Mouse (Mus musculus): ENCODE data around the gene Arhgef7. TPM values are rescaled to one million over a fixed set of nuclear protein-coding genes. Genes with fewer than 3 reads are reported as not detected.

The Arhgef7 gene
- polyA plus RNA-seq, 1 experiment from 2014 or later = 24.0 TPM

GRCm38 (mm10) chr8:11782607-11783006 lies 55.1 kb downstream of the Arhgef7 start:
- no peaks in the 10 kb centered on the region for H3K9me3 ChIP-seq (ENCODE audit: control insufficient read depth, low read length)
- H3K36me3 ChIP-seq (ENCODE audit: control insufficient read depth, insufficient read depth, low read length) = peaks cover 10% of the 10 kb centered on the region; the same call in 1 of the 2 replicates
- no peak overlapping the region for H3K9ac ChIP-seq (ENCODE audit: low read depth, low read length)
- no peak overlapping the region for H3K4me2 ChIP-seq (ENCODE audit: low read depth, low read length)
- ATAC-seq = no peak
- no peak overlapping the region for H3K4me3 ChIP-seq (ENCODE audit: low read length)
- no peak overlapping the region for H3K27ac ChIP-seq (ENCODE audit: low read length)
- 91% methylated on average over 6 of the region's 6 CpGs for WGBS
- no peaks in the 10 kb centered on the region for H3K27me3 ChIP-seq (replicated peaks; ENCODE audit: control insufficient read depth, insufficient read depth, low read length)
- 0 out of 2 replicates have a peak, but pooled peaks cover 3% of the 10 kb centered on the region for H3K4me1 ChIP-seq (ENCODE audit: control insufficient read depth, insufficient read depth, low read length)

GRCm38 (mm10) chr8:11783861-11784594 lies 56.5 kb downstream of the Arhgef7 start:
- Histone ChIP-seq H3K27ac (ENCODE audit: low read length) (no peak overlapping the region), H3K4me1 (ENCODE audit: control insufficient read depth, insufficient read depth, low read length) (0 out of 2 replicates have a peak, but pooled peaks cover 3% of the 10 kb centered on the region), H3K9ac (ENCODE audit: low read depth, low read length) (no peak overlapping the region), H3K4me3 (ENCODE audit: low read length) (no peak overlapping the region), H3K36me3 (ENCODE audit: control insufficient read depth, insufficient read depth, low read length) (peaks cover 10% of the 10 kb centered on the region; the same call in 1 of the 2 replicates), H3K4me2 (ENCODE audit: low read depth, low read length) (no peak overlapping the region), H3K27me3 (replicated peaks; ENCODE audit: control insufficient read depth, insufficient read depth, low read length) (no peaks in the 10 kb centered on the region), H3K9me3 (ENCODE audit: control insufficient read depth, low read length) (no peaks in the 10 kb centered on the region)
- 89% methylated on average over 7 of the region's 7 CpGs for WGBS
- ATAC-seq = no peak

GRCm38 (mm10) chr8:11785121-11785520 lies 57.6 kb downstream of the Arhgef7 start:
- no peaks in the 10 kb centered on the region for H3K27me3 ChIP-seq (replicated peaks; ENCODE audit: control insufficient read depth, insufficient read depth, low read length)
- no peak overlapping the region for H3K4me2 ChIP-seq (ENCODE audit: low read depth, low read length)
- no peak overlapping the region for H3K9ac ChIP-seq (ENCODE audit: low read depth, low read length)
- H3K4me3 ChIP-seq (ENCODE audit: low read length) = no peak overlapping the region
- 53% methylated on average over 4 of the region's 4 CpGs for WGBS
- peaks cover 10% of the 10 kb centered on the region; the same call in 1 of the 2 replicates for H3K36me3 ChIP-seq (ENCODE audit: control insufficient read depth, insufficient read depth, low read length)
- no peak for ATAC-seq
- no peak overlapping the region for H3K27ac ChIP-seq (ENCODE audit: low read length)
- H3K4me1 ChIP-seq (ENCODE audit: control insufficient read depth, insufficient read depth, low read length) = no peaks in the 10 kb centered on the region
- no peaks in the 10 kb centered on the region for H3K9me3 ChIP-seq (ENCODE audit: control insufficient read depth, low read length)

GRCm38 (mm10) chr8:11785539-11786046 lies 58.1 kb downstream of the Arhgef7 start:
- Histone ChIP-seq H3K9ac (ENCODE audit: low read depth, low read length) (no peak overlapping the region), H3K9me3 (ENCODE audit: control insufficient read depth, low read length) (no peaks in the 10 kb centered on the region), H3K4me2 (ENCODE audit: low read depth, low read length) (no peak overlapping the region), H3K27ac (ENCODE audit: low read length) (no peak overlapping the region), H3K36me3 (ENCODE audit: control insufficient read depth, insufficient read depth, low read length) (peaks cover 10% of the 10 kb centered on the region; the same call in 1 of the 2 replicates), H3K27me3 (replicated peaks; ENCODE audit: control insufficient read depth, insufficient read depth, low read length) (no peaks in the 10 kb centered on the region), H3K4me3 (ENCODE audit: low read length) (no peak overlapping the region), H3K4me1 (ENCODE audit: control insufficient read depth, insufficient read depth, low read length) (no peaks in the 10 kb centered on the region)
- ATAC-seq = no peak
- WGBS = 79% methylated on average over 9 of the region's 9 CpGs

GRCm38 (mm10) chr8:11788252-11788651 lies 60.7 kb downstream of the Arhgef7 start:
- Histone ChIP-seq H3K4me3 (ENCODE audit: low read length) (no peak overlapping the region), H3K27me3 (replicated peaks; ENCODE audit: control insufficient read depth, insufficient read depth, low read length) (no peaks in the 10 kb centered on the region), H3K27ac (ENCODE audit: low read length) (no peak overlapping the region), H3K9me3 (ENCODE audit: control insufficient read depth, low read length) (no peaks in the 10 kb centered on the region), H3K4me2 (ENCODE audit: low read depth, low read length) (no peak overlapping the region), H3K36me3 (ENCODE audit: control insufficient read depth, insufficient read depth, low read length) (peaks cover 7% of the 10 kb centered on the region; the same call in 1 of the 2 replicates), H3K9ac (ENCODE audit: low read depth, low read length) (no peak overlapping the region), H3K4me1 (ENCODE audit: control insufficient read depth, insufficient read depth, low read length) (no peaks in the 10 kb centered on the region)
- 48% methylated on average over 8 of the region's 8 CpGs for WGBS
- no peak for ATAC-seq

- no peaks in the 10 kb centered on the region for H3K9me3 ChIP-seq (ENCODE audit: control insufficient read depth, low read length)
- no peaks in the 10 kb centered on the region for H3K27me3 ChIP-seq (replicated peaks; ENCODE audit: control insufficient read depth, insufficient read depth, low read length)
- no peak overlapping the region for H3K4me2 ChIP-seq (ENCODE audit: low read depth, low read length)
- H3K4me3 ChIP-seq (ENCODE audit: low read length) = no peak overlapping the region
- H3K36me3 ChIP-seq (ENCODE audit: control insufficient read depth, insufficient read depth, low read length) = peaks cover 3% of the 10 kb centered on the region; the same call in 1 of the 2 replicates
- no peak overlapping the region for H3K9ac ChIP-seq (ENCODE audit: low read depth, low read length)
- H3K27ac ChIP-seq (ENCODE audit: low read length) = no peak overlapping the region
- ATAC-seq = no peak
- 87% methylated on average over 5 of the region's 5 CpGs for WGBS
- no peaks in the 10 kb centered on the region for H3K4me1 ChIP-seq (ENCODE audit: control insufficient read depth, insufficient read depth, low read length)
These were observed 61.6 kb downstream of the Arhgef7 start for GRCm38 (mm10) chr8:11789168-11789567.

GRCm38 (mm10) chr8:11794956-11795355 lies 67.4 kb downstream of the Arhgef7 start:
- Histone ChIP-seq H3K4me3 (ENCODE audit: low read length) (no peak overlapping the region), H3K4me1 (ENCODE audit: control insufficient read depth, insufficient read depth, low read length) (no peaks in the 10 kb centered on the region), H3K4me2 (ENCODE audit: low read depth, low read length) (no peak overlapping the region), H3K9me3 (ENCODE audit: control insufficient read depth, low read length) (no peaks in the 10 kb centered on the region), H3K9ac (ENCODE audit: low read depth, low read length) (no peak overlapping the region), H3K36me3 (ENCODE audit: control insufficient read depth, insufficient read depth, low read length) (no peaks in the 10 kb centered on the region; the same call in 1 of the 2 replicates), H3K27me3 (replicated peaks; ENCODE audit: control insufficient read depth, insufficient read depth, low read length) (no peaks in the 10 kb centered on the region), H3K27ac (ENCODE audit: low read length) (no peak overlapping the region)
- ATAC-seq = no peak

GRCm38 (mm10) chr8:11797128-11797527 lies 69.6 kb downstream of the Arhgef7 start:
- Histone ChIP-seq H3K27me3 (replicated peaks; ENCODE audit: control insufficient read depth, insufficient read depth, low read length) (no peaks in the 10 kb centered on the region), H3K36me3 (ENCODE audit: control insufficient read depth, insufficient read depth, low read length) (no peaks in the 10 kb centered on the region; the same call in 1 of the 2 replicates), H3K9me3 (ENCODE audit: control insufficient read depth, low read length) (no peaks in the 10 kb centered on the region), H3K9ac (ENCODE audit: low read depth, low read length) (no peak overlapping the region), H3K4me3 (ENCODE audit: low read length) (no peak overlapping the region), H3K4me2 (ENCODE audit: low read depth, low read length) (no peak overlapping the region), H3K27ac (ENCODE audit: low read length) (no peak overlapping the region), H3K4me1 (ENCODE audit: control insufficient read depth, insufficient read depth, low read length) (no peaks in the 10 kb centered on the region)
- 79% methylated on average over 8 of the region's 8 CpGs for WGBS
- ATAC-seq = no peak

GRCm38 (mm10) chr8:11797729-11798479 lies 70.4 kb downstream of the Arhgef7 start:
- Histone ChIP-seq H3K4me1 (ENCODE audit: control insufficient read depth, insufficient read depth, low read length) (no peaks in the 10 kb centered on the region), H3K4me2 (ENCODE audit: low read depth, low read length) (no peak overlapping the region), H3K27ac (ENCODE audit: low read length) (no peak overlapping the region), H3K27me3 (replicated peaks; ENCODE audit: control insufficient read depth, insufficient read depth, low read length) (no peaks in the 10 kb centered on the region), H3K9ac (ENCODE audit: low read depth, low read length) (no peak overlapping the region), H3K9me3 (ENCODE audit: control insufficient read depth, low read length) (no peaks in the 10 kb centered on the region), H3K36me3 (ENCODE audit: control insufficient read depth, insufficient read depth, low read length) (peaks cover 3% of the 10 kb centered on the region), H3K4me3 (ENCODE audit: low read length) (no peak overlapping the region)
- ATAC-seq = 0 out of 2 replicates have a peak, but pooled peaks have one; percentile 46
- WGBS = 74% methylated on average over 14 of the region's 14 CpGs
